Mouse (Mus musculus) liver, adult 2 months (tissue): Measurements from ENCODE around the gene Kcnip2.

ENCODE experiments used
- CTCF ChIP-seq: fragments of 200-500 bp; IDR thresholded peaks from 2 replicates; pipeline ENCODE4 v1.5.1; 2011; ENCODE audit warnings: low read depth, low read length, control low read depth
- POLR2A ChIP-seq: fragments of 200-500 bp; IDR thresholded peaks from 2 replicates; pipeline ENCODE4 v1.6.1; 2011; ENCODE audit warnings: low read length, control low read depth; ENCODE audit not compliant: insufficient read depth; ENCODE audit errors: extremely low read depth

DNA sequence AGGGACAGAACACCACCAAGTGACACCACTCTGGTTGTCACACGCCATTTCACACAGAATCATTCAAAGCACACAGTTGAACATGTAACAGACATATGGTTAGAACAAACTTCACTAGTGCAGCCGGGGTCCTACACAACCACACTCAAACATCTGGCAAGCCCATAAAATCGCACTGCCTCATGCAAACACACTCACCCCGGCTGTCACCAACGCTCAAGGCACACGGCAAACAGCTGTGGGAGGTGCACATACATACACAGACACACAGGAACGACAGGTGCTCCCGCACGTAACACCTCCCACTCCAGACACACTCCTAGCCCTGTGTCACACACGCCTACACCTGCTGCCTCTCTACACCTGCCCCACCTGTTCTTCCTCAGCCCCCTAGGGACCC lies 691 bp downstream of the Kcnip2 start:
- no peak for TF ChIP-seq POLR2A
- no peak for TF ChIP-seq CTCF
